Mouse (Mus musculus): Measurements from ENCODE around the gene Mctp1. TPM values are rescaled to one million over a fixed set of nuclear protein-coding genes. Genes with fewer than 3 reads are reported as not detected.
A peak's percentile ranks its signal among the peaks of the same experiment; 100 is the strongest.

Gene Mctp1
- polyA plus RNA-seq, 1 experiment from 2014 or later = 0.47 TPM

GRCm38 (mm10) chr13:76481601-76482000, 97.3 kb downstream of the Mctp1 start:
- Histone ChIP-seq H3K36me3 (no peaks in the 10 kb centered on the region), H3K9ac (no peak overlapping the region), H3K4me1 (peaks cover 11% of the 10 kb centered on the region), H3K4me2 (no peak overlapping the region), H3K27ac (replicated peaks) (no peak overlapping the region), H3K27me3 (replicated peaks) (no peaks in the 10 kb centered on the region), H3K9me3 (no peaks in the 10 kb centered on the region), H3K4me3 (no peak overlapping the region)
- no peak for ATAC-seq (ENCODE audit: extremely low read depth, insufficient number of reproducible peaks, low FRiP score, low TSS enrichment)

- 70% methylated on average over 2 of the region's 2 CpGs for WGBS
- no peaks in the 10 kb centered on the region for H3K36me3 ChIP-seq
- H3K4me3 ChIP-seq = no peak overlapping the region
- no peak for ATAC-seq (ENCODE audit: extremely low read depth, insufficient number of reproducible peaks, low FRiP score, low TSS enrichment)
- no peaks in the 10 kb centered on the region for H3K27me3 ChIP-seq (replicated peaks)
- no peak overlapping the region for H3K4me2 ChIP-seq
- H3K9ac ChIP-seq = no peak overlapping the region
- peaks cover 11% of the 10 kb centered on the region for H3K4me1 ChIP-seq
- H3K9me3 ChIP-seq = no peaks in the 10 kb centered on the region
- H3K27ac ChIP-seq (replicated peaks) = no peak overlapping the region
Measured at GRCm38 (mm10) chr13:76482998-76483397, 98.7 kb downstream of the Mctp1 start.

- ATAC-seq (ENCODE audit: extremely low read depth, insufficient number of reproducible peaks, low FRiP score, low TSS enrichment) = peak; percentile 5; the same call in 1 of the 2 replicates
- WGBS = 7% methylated on average over 2 of the region's 2 CpGs
Measured at GRCm38 (mm10) chr13:76484086-76484709, 99.9 kb downstream of the Mctp1 start.

GRCm38 (mm10) chr13:76515896-76516295, 131.6 kb downstream of the Mctp1 start:
- WGBS = 79% methylated on average over 2 of the region's 2 CpGs
- Histone ChIP-seq H3K27ac (replicated peaks) (no peak overlapping the region), H3K27me3 (replicated peaks) (no peaks in the 10 kb centered on the region), H3K9me3 (no peaks in the 10 kb centered on the region), H3K4me2 (no peak overlapping the region), H3K9ac (no peak overlapping the region), H3K36me3 (no peaks in the 10 kb centered on the region), H3K4me1 (no peaks in the 10 kb centered on the region), H3K4me3 (no peak overlapping the region)
- no peak for ATAC-seq (ENCODE audit: extremely low read depth, insufficient number of reproducible peaks, low FRiP score, low TSS enrichment)

More at GRCm38 (mm10) chr13:76484086-76484709, 99.9 kb downstream of the Mctp1 start:
- Histone ChIP-seq H3K27ac (replicated peaks) (peak overlapping the region; percentile 66), H3K4me2 (no peak overlapping the region), H3K4me3 (no peak overlapping the region), H3K36me3 (no peaks in the 10 kb centered on the region), H3K9me3 (no peaks in the 10 kb centered on the region), H3K9ac (no peak overlapping the region), H3K27me3 (replicated peaks) (no peaks in the 10 kb centered on the region), H3K4me1 (peaks cover 11% of the 10 kb centered on the region)

- H3K36me3 ChIP-seq = no peaks in the 10 kb centered on the region
- no peak overlapping the region for H3K9ac ChIP-seq
- no peak for ATAC-seq (ENCODE audit: extremely low read depth, insufficient number of reproducible peaks, low FRiP score, low TSS enrichment)
- H3K4me3 ChIP-seq = no peak overlapping the region
- H3K9me3 ChIP-seq = no peaks in the 10 kb centered on the region
- no peak overlapping the region for H3K27ac ChIP-seq (replicated peaks)
- 73% methylated on average over 1 of the region's 1 CpGs for WGBS
- H3K4me1 ChIP-seq = no peaks in the 10 kb centered on the region
- no peak overlapping the region for H3K4me2 ChIP-seq
- H3K27me3 ChIP-seq (replicated peaks) = no peaks in the 10 kb centered on the region
Measured at GRCm38 (mm10) chr13:76523170-76523569, 138.8 kb downstream of the Mctp1 start.

- Histone ChIP-seq H3K9ac (no peak overlapping the region), H3K9me3 (no peaks in the 10 kb centered on the region), H3K27me3 (replicated peaks) (no peaks in the 10 kb centered on the region), H3K4me1 (no peaks in the 10 kb centered on the region), H3K4me2 (no peak overlapping the region), H3K36me3 (no peaks in the 10 kb centered on the region), H3K4me3 (no peak overlapping the region), H3K27ac (replicated peaks) (no peak overlapping the region)
- ATAC-seq (ENCODE audit: extremely low read depth, insufficient number of reproducible peaks, low FRiP score, low TSS enrichment) = no peak
Measured at GRCm38 (mm10) chr13:76527326-76527725, 143.0 kb downstream of the Mctp1 start.

- no peak overlapping the region for H3K9ac ChIP-seq
- ATAC-seq (ENCODE audit: extremely low read depth, insufficient number of reproducible peaks, low FRiP score, low TSS enrichment) = no peak
- H3K27me3 ChIP-seq (replicated peaks) = no peaks in the 10 kb centered on the region
- no peaks in the 10 kb centered on the region for H3K4me1 ChIP-seq
- no peaks in the 10 kb centered on the region for H3K9me3 ChIP-seq
- no peak overlapping the region for H3K4me3 ChIP-seq
- no peak overlapping the region for H3K27ac ChIP-seq (replicated peaks)
- H3K4me2 ChIP-seq = no peak overlapping the region
- no peaks in the 10 kb centered on the region for H3K36me3 ChIP-seq
- WGBS = 40% methylated on average over 1 of the region's 1 CpGs
Measured at GRCm38 (mm10) chr13:76527751-76528150, 143.4 kb downstream of the Mctp1 start.

GRCm38 (mm10) chr13:76529915-76530314, 145.6 kb downstream of the Mctp1 start:
- H3K4me3 ChIP-seq = no peak overlapping the region
- H3K36me3 ChIP-seq = no peaks in the 10 kb centered on the region
- H3K9me3 ChIP-seq = no peaks in the 10 kb centered on the region
- H3K9ac ChIP-seq = no peak overlapping the region
- no peaks in the 10 kb centered on the region for H3K4me1 ChIP-seq
- ATAC-seq (ENCODE audit: extremely low read depth, insufficient number of reproducible peaks, low FRiP score, low TSS enrichment) = no peak
- H3K27ac ChIP-seq (replicated peaks) = no peak overlapping the region
- H3K27me3 ChIP-seq (replicated peaks) = no peaks in the 10 kb centered on the region
- 75% methylated on average over 2 of the region's 2 CpGs for WGBS
- no peak overlapping the region for H3K4me2 ChIP-seq

GRCm38 (mm10) chr13:76530867-76531504, 146.7 kb downstream of the Mctp1 start:
- H3K4me3 ChIP-seq = no peak overlapping the region
- 82% methylated on average over 3 of the region's 3 CpGs for WGBS
- ATAC-seq (ENCODE audit: extremely low read depth, insufficient number of reproducible peaks, low FRiP score, low TSS enrichment) = no peak
- H3K27me3 ChIP-seq (replicated peaks) = no peaks in the 10 kb centered on the region
- no peak overlapping the region for H3K9ac ChIP-seq
- H3K4me2 ChIP-seq = no peak overlapping the region
- no peaks in the 10 kb centered on the region for H3K9me3 ChIP-seq
- H3K36me3 ChIP-seq = no peaks in the 10 kb centered on the region
- H3K27ac ChIP-seq (replicated peaks) = no peak overlapping the region
- no peaks in the 10 kb centered on the region for H3K4me1 ChIP-seq

GRCm38 (mm10) chr13:76547854-76548253, 163.5 kb downstream of the Mctp1 start:
- no peak overlapping the region for H3K4me2 ChIP-seq
- ATAC-seq (ENCODE audit: extremely low read depth, insufficient number of reproducible peaks, low FRiP score, low TSS enrichment) = no peak
- H3K36me3 ChIP-seq = no peaks in the 10 kb centered on the region
- 67% methylated on average over 2 of the region's 2 CpGs for WGBS
- no peaks in the 10 kb centered on the region for H3K27me3 ChIP-seq (replicated peaks)
- H3K4me1 ChIP-seq = no peaks in the 10 kb centered on the region
- H3K9me3 ChIP-seq = no peaks in the 10 kb centered on the region
- H3K27ac ChIP-seq (replicated peaks) = no peak overlapping the region
- H3K9ac ChIP-seq = no peak overlapping the region
- no peak overlapping the region for H3K4me3 ChIP-seq

- no peak for ATAC-seq (ENCODE audit: extremely low read depth, insufficient number of reproducible peaks, low FRiP score, low TSS enrichment)
- Histone ChIP-seq H3K27ac (replicated peaks) (no peak overlapping the region), H3K4me2 (no peak overlapping the region), H3K9me3 (no peaks in the 10 kb centered on the region), H3K36me3 (no peaks in the 10 kb centered on the region), H3K4me3 (no peak overlapping the region), H3K27me3 (replicated peaks) (no peaks in the 10 kb centered on the region), H3K4me1 (no peaks in the 10 kb centered on the region), H3K9ac (no peak overlapping the region)
- 77% methylated on average over 8 of the region's 8 CpGs for WGBS
Measured at GRCm38 (mm10) chr13:76560918-76561317, 176.6 kb downstream of the Mctp1 start.

- H3K9ac ChIP-seq = no peak overlapping the region
- no peaks in the 10 kb centered on the region for H3K4me1 ChIP-seq
- WGBS = 58% methylated on average over 3 of the region's 3 CpGs
- no peak overlapping the region for H3K4me2 ChIP-seq
- no peaks in the 10 kb centered on the region for H3K9me3 ChIP-seq
- no peak overlapping the region for H3K4me3 ChIP-seq
- H3K36me3 ChIP-seq = no peaks in the 10 kb centered on the region
- H3K27me3 ChIP-seq (replicated peaks) = no peaks in the 10 kb centered on the region
- H3K27ac ChIP-seq (replicated peaks) = no peak overlapping the region
- no peak for ATAC-seq (ENCODE audit: extremely low read depth, insufficient number of reproducible peaks, low FRiP score, low TSS enrichment)
Measured at GRCm38 (mm10) chr13:76561594-76561993, 177.3 kb downstream of the Mctp1 start.
